Mouse (Mus musculus) forebrain, postnatal 0 days (tissue): ENCODE results near the gene H2afv. TPM values are rescaled to one million over a fixed set of nuclear protein-coding genes. Genes with fewer than 3 reads are reported as not detected.
A peak's percentile ranks its signal among the peaks of the same experiment; 100 is the strongest.

ENCODE experiments used
- ATAC-seq: fragments of 200-750 bp; cut with Nextera tagmentation; 2 replicates; pipeline ENCODE4 v1.8.0; 2017; ENCODE audit warnings: mild to moderate bottlenecking, moderate library complexity
- DNase-seq: peaks from one replicate; pipeline ENCODE4 v3.0.0-alpha.2; 2015
- H3K27ac ChIP-seq: fragments of 300-500 bp; sonication (generic); 2 replicates; pipeline ENCODE4 v1.5.1; 2014; ENCODE audit warnings: low read depth, mild to moderate bottlenecking, antibody characterized with exemption, low read length, moderate library complexity, mixed read lengths
- H3K27me3 ChIP-seq: fragments of 300-500 bp; sonication (generic); 2 replicates; pipeline ENCODE4 v1.6.1; 2014; ENCODE audit warnings: mild to moderate bottlenecking, low read length, mixed read lengths; ENCODE audit not compliant: insufficient read depth
- H3K36me3 ChIP-seq: fragments of 300-500 bp; sonication (generic); 2 replicates; pipeline ENCODE4 v1.6.1; 2014; ENCODE audit warnings: mild to moderate bottlenecking, moderate library complexity; ENCODE audit not compliant: insufficient read depth
- H3K4me1 ChIP-seq: fragments of 300-500 bp; sonication (generic); 2 replicates; pipeline ENCODE4 v1.6.1; 2014; ENCODE audit warnings: antibody characterized with exemption; ENCODE audit not compliant: insufficient read depth
- H3K4me2 ChIP-seq: fragments of 300-500 bp; sonication (generic); 2 replicates; pipeline ENCODE4 v1.6.1; 2014; ENCODE audit warnings: low read depth, mild to moderate bottlenecking, moderate library complexity
- H3K4me3 ChIP-seq: fragments of 300-500 bp; sonication (generic); 2 replicates; pipeline ENCODE4 v1.5.1; 2014; ENCODE audit warnings: low read depth, low read length, mixed read lengths
- H3K9ac ChIP-seq: fragments of 300-500 bp; sonication (generic); 2 replicates; pipeline ENCODE4 v1.6.1; 2014; ENCODE audit warnings: mild to moderate bottlenecking
- H3K9me3 ChIP-seq: fragments of 300-500 bp; sonication (generic); 2 replicates; pipeline ENCODE4 v1.6.1; 2016; ENCODE audit warnings: low read length
- CTCF ChIP-seq: sonication (generic); IDR thresholded peaks from 2 replicates; pipeline ENCODE4 v1.5.1; 2016; ENCODE audit warnings: antibody characterized with exemption, control low read depth, low read depth
- WGBS: fragments of 180-500 bp; shearing (Covaris S2); extraction: QIAGEN DNeasy Blood & Tissue Kit; methylation state at CpG from one replicate; pipeline ENCODE4 v1.1.7; 2014; 5-methylcytosine and 5-hydroxymethylcytosine counted together
- microRNA-seq, 2 experiments: library from miRNA; unstranded; fragments of <30 nt; microRNA quantifications; one replicate each; pipeline ENCODE4; 2016
- polyA plus RNA-seq: library from polyadenylated mRNA; unstranded; fragments of >200 nt; fragmentation: Nextera tagmentation; extraction: Ambion mirVana; gene quantifications from 2 replicates; pipeline ENCODE4 v1.2.1, GENCODE M21; 2015
- total RNA-seq: library from RNA; depleted of rRNA; stranded (reverse); fragments of >200 nt; gene quantifications from 2 replicates; pipeline ENCODE4 v1.2.3, GENCODE M21; 2014; rRNA removed

Gene H2afv
- total and polyA plus RNA-seq, 2 experiments from 2014 or later, result 55.3 to 185 TPM

DNA sequence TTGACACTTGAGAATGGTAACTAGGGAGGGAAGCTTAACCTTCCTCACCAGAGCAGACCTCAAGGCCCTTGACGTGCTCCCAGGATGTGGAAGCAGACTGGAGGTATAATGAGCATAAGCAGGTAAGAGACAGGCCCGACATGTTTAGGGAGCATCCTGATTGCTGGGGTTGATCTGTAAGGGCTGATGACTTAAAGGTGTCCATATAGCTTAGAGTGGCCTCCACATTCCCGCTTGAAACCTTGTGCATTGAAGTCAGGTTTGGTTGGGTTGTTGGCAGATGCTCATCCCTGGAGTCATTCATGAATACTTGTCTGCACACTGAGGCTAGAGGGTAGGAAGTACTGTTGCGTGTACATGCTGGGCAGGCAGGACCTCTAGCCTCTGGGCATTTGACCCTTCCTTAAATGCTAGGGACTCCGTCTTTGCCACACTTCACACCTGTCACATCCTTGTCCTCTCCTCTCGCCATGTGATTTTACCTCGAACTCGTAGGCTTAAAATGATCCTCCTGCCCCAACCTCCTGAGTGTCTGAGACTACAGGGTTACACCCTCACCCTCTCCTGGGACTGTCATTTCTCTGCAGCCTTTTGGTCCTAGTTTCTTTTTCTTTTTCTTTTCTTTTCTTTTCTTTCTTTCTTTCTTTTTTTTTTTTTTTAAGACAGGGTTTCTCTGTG lies 53.7 kb downstream of the H2afv start:
- Histone ChIP-seq H3K4me1 (peaks cover 15% of the 10 kb centered on the region; the same call in 1 of the 2 replicates), H3K36me3 (peaks cover 26% of the 10 kb centered on the region), H3K27me3 (no peaks in the 10 kb centered on the region), H3K9me3 (no peaks in the 10 kb centered on the region), H3K4me2 (peak overlapping the region; percentile 72), H3K4me3 (peak overlapping the region; percentile 94), H3K27ac (no peak overlapping the region), H3K9ac (peak overlapping the region; percentile 98)
- 81% methylated on average over 8 of the region's 8 CpGs for WGBS
- TF ChIP-seq CTCF, result no peak
- DNase-seq (no peak), ATAC-seq (no peak)

DNA sequence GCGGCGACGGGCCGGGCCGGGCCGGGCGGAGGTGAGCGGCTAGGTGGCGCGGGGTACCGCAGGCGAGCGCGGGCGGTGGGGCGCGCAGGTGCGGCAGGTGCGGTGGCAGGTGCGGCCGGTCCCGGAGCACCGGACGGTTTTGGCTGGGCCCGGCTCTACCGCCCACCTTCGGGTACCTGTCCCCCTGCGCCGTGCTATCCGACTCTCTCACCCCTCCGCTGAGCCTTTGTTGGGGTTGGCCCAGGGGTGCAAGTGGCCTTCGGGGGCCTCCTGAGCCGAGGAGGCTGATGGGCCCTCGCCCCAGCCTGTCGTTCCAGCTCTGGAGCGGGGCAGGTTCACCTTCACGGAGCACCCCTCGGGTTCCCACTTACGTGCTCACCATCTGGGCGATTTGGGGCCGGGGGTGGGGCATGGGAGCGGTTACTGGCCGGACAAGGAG lies 54.7 kb downstream of the H2afv start:
- no peaks in the 10 kb centered on the region for H3K27me3 ChIP-seq
- peak overlapping the region; percentile 98 for H3K9ac ChIP-seq
- TF ChIP-seq CTCF, result no peak
- H3K4me2 ChIP-seq, result peak overlapping the region; percentile 72
- DNase-seq (peak; percentile 45), ATAC-seq (peak; percentile 23; the same call in 1 of the 2 replicates)
- H3K36me3 ChIP-seq, result peaks cover 16% of the 10 kb centered on the region
- H3K4me3 ChIP-seq, result peak overlapping the region; percentile 94
- peaks cover 15% of the 10 kb centered on the region; the same call in 1 of the 2 replicates for H3K4me1 ChIP-seq
- peak overlapping the region; percentile 94 for H3K27ac ChIP-seq
- H3K9me3 ChIP-seq, result no peaks in the 10 kb centered on the region
- WGBS, result 0% methylated on average over 24 of the region's 43 CpGs

DNA sequence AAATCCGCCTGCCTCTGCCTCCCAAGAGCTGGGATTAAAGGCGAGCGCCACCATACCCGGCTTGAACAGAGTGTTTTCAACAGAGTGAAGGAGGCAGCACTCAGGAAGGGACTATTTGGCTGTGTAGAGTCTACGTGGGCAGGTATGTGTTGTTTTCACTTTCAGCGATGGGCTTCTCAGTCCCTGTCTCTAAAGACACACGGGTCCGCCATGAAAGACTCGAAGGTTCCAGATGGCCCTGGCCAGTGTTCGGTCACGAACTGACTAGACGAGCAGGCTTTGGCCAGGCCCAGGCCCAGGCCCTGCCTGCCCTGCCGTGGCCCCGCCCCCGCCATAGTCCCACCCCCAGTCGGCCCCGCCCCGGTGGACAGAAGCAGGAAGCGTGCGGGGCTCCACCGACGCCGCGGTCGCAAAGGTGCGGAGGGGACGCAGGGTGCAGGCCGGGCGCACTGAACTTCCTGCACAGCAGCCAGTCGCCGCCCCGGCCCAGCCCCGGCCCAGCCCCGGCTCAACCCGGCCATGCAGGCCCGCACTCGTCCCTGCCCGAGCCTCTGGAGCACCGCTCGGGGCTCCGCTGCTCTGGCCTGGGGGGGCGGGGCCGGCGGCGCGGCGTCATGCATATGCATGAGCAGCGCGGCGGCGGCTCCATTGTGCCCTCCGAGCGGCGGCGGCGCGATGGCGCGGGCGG lies 55.4 kb downstream of the H2afv start, which contains the start of gene Zmiz2:
TSS of gene Zmiz2 (plus strand) at position 349 of the 688 bp plus-strand sequence.
- peak; percentile 98 for ATAC-seq
- 7% methylated on average over 47 of the region's 60 CpGs for WGBS

DNA sequence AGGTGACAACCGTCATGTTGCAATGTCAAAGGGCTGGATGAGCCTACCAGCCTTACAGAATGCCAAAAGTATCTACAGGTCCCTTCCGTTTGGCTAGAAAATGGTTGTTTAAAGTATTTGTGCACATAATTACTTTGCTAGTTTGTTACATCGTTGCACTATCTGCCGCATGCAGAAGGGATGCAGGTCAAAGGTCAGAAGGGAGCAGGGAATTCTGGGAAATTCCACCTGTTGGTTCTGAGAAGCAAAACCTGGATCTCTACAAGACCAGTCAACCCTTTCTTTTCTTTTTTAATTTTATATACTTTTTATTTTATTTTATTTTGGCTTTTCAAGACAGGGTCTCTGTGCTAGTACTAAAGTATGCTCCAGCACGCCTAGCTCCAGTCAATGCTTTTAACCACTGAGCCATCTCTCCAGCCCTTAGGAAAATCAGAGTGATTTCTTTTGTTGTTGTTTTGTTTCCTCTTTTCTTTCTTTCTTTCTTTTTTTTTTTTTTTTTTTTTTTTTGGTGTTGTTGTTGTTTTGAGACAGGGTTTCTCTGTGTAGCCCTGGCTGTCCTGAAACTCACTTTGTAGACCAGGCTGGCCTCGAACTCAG lies 56.0 kb downstream of the H2afv start:
- H3K36me3 ChIP-seq, result peaks cover 9% of the 10 kb centered on the region; the same call in 1 of the 2 replicates
- no peaks in the 10 kb centered on the region for H3K27me3 ChIP-seq
- H3K4me2 ChIP-seq, result 0 out of 2 replicates have a peak overlapping the region, but pooled peaks have one; percentile 72
- ATAC-seq, result no peak
- H3K4me1 ChIP-seq, result peaks cover 15% of the 10 kb centered on the region; the same call in 1 of the 2 replicates
- DNase-seq, result no peak
- H3K27ac ChIP-seq, result peak overlapping the region; percentile 94
- no peaks in the 10 kb centered on the region for H3K9me3 ChIP-seq
- H3K9ac ChIP-seq, result peak overlapping the region; percentile 98; the same call in 1 of the 2 replicates
- H3K4me3 ChIP-seq, result peak overlapping the region; percentile 94; the same call in 1 of the 2 replicates
- WGBS, result 91% methylated on average over 6 of the region's 6 CpGs
- TF ChIP-seq CTCF, result no peak

More for the DNA sequence above, 55.4 kb downstream of the H2afv start, which contains the start of gene Zmiz2:
- H3K27me3 ChIP-seq, result no peaks in the 10 kb centered on the region
- peak within 1 kb of the TSS; percentile 94 for H3K4me3 ChIP-seq
- peaks cover 10% of the 10 kb centered on the region; the same call in 1 of the 2 replicates for H3K36me3 ChIP-seq
- H3K4me2 ChIP-seq, result peak within 1 kb of the TSS; percentile 72
- no peak for TF ChIP-seq CTCF
- H3K4me1 ChIP-seq, result peaks cover 15% of the 10 kb centered on the region; the same call in 1 of the 2 replicates
- DNase-seq, result peak; percentile 95
- no peaks in the 10 kb centered on the region for H3K9me3 ChIP-seq
- H3K9ac ChIP-seq, result peak within 1 kb of the TSS; percentile 98
- peak within 1 kb of the TSS; percentile 94 for H3K27ac ChIP-seq

DNA sequence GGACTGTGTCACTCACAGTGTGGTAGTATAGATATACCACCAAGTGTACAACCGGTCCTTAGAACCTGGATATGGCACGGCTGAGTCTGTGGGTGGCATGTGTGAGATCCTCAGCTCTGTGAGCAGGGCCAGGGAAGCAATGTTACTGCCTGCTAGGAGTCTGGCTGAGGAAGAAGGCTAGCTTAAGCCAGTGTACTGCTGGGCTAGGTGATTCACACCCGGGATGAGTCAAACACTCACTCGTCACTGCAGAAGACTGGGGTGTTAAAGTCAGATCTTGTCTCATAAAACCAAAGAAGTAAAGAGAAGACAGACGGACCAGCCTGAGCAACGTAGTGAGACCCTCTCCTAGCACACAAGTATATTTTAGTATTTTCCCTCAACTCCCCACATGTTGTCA lies 63.3 kb downstream of the H2afv start:
- Histone ChIP-seq H3K4me1 (no peaks in the 10 kb centered on the region), H3K4me2 (no peak overlapping the region), H3K4me3 (no peak overlapping the region), H3K27ac (no peak overlapping the region), H3K27me3 (no peaks in the 10 kb centered on the region), H3K9me3 (no peaks in the 10 kb centered on the region), H3K9ac (no peak overlapping the region), H3K36me3 (no peaks in the 10 kb centered on the region)
- no peak for TF ChIP-seq CTCF
- no peak for DNase-seq
- no peak for ATAC-seq
- WGBS, result 91% methylated on average over 6 of the region's 6 CpGs

Small RNA genes within 50 kb of the gene (microRNA-seq; reads per million reads assigned to microRNA genes)
- gene Gm22123, result 0 to 0.12 reads per million in 2 experiments
- 1.1 to 3.5 reads per million in 2 experiments for gene Mir7651

Other genes starting within 250 kb of the H2afv start
- gene A730071L15Rik, start 244.4 kb downstream of the H2afv start, total RNA-seq, result 0.15 and 0.29 TPM in 2 replicates
- gene A730071L15Rik, start 244.4 kb downstream of the H2afv start, polyA plus RNA-seq, result 0.44 and 0.47 TPM in 2 replicates
- 57.2 and 61.6 TPM in 2 replicates for gene Nudcd3, start 244.0 kb downstream of the H2afv start, total RNA-seq
- gene Nudcd3, start 244.0 kb downstream of the H2afv start, polyA plus RNA-seq, result 60.9 and 70.7 TPM in 2 replicates
- gene Npc1l1, start 214.3 kb downstream of the H2afv start, total RNA-seq, result not detected in 2 replicates
- not detected in 2 replicates for gene Npc1l1, start 214.3 kb downstream of the H2afv start, polyA plus RNA-seq
- gene Ddx56, start 176.7 kb downstream of the H2afv start, total RNA-seq, result 70.4 and 76.9 TPM in 2 replicates
- 65.7 and 71.3 TPM in 2 replicates for gene Ddx56, start 176.7 kb downstream of the H2afv start, polyA plus RNA-seq
- gene Tmed4, start 169.6 kb downstream of the H2afv start, total RNA-seq, result 67.9 and 70.4 TPM in 2 replicates
- 95.0 and 95.5 TPM in 2 replicates for gene Tmed4, start 169.6 kb downstream of the H2afv start, polyA plus RNA-seq
- gene Ogdh, start 152.8 kb downstream of the H2afv start, total RNA-seq, result 75.8 and 97.4 TPM in 2 replicates
- gene Ogdh, start 152.8 kb downstream of the H2afv start, polyA plus RNA-seq, result 107 and 124 TPM in 2 replicates
- gene Zmiz2, start 55.4 kb downstream of the H2afv start, total RNA-seq, result 109 and 129 TPM in 2 replicates
- gene Zmiz2, start 55.4 kb downstream of the H2afv start, polyA plus RNA-seq, result 38.1 and 43.8 TPM in 2 replicates
- gene Ppia, start 29.0 kb downstream of the H2afv start, total RNA-seq, result 3,025 and 4,002 TPM in 2 replicates
- 5,423 and 7,006 TPM in 2 replicates for gene Ppia, start 29.0 kb downstream of the H2afv start, polyA plus RNA-seq
- 49.9 and 53.5 TPM in 2 replicates for gene Purb, start 31.5 kb upstream of the H2afv start, total RNA-seq
- 10.9 and 18.6 TPM in 2 replicates for gene Purb, start 31.5 kb upstream of the H2afv start, polyA plus RNA-seq
- 0.23 and 0.90 TPM in 2 replicates for gene Myo1g, start 76.5 kb upstream of the H2afv start, total RNA-seq
- gene Myo1g, start 76.5 kb upstream of the H2afv start, polyA plus RNA-seq, result 0.24 and 0.75 TPM in 2 replicates
- 58.9 and 65.6 TPM in 2 replicates for gene Ccm2, start 102.4 kb upstream of the H2afv start, total RNA-seq
- gene Ccm2, start 102.4 kb upstream of the H2afv start, polyA plus RNA-seq, result 84.0 and 84.7 TPM in 2 replicates
- 69.4 and 75.6 TPM in 2 replicates for gene Nacad, start 161.6 kb upstream of the H2afv start, total RNA-seq
- gene Nacad, start 161.6 kb upstream of the H2afv start, polyA plus RNA-seq, result 46.4 and 61.3 TPM in 2 replicates
- 32.2 and 41.9 TPM in 2 replicates for gene Tbrg4, start 181.6 kb upstream of the H2afv start, total RNA-seq
- gene Tbrg4, start 181.6 kb upstream of the H2afv start, polyA plus RNA-seq, result 30.9 and 31.6 TPM in 2 replicates
- not detected in 2 replicates for gene Wap, start 194.2 kb upstream of the H2afv start, total RNA-seq
- not detected in 2 replicates for gene Wap, start 194.2 kb upstream of the H2afv start, polyA plus RNA-seq
- gene Ramp3, start 214.1 kb upstream of the H2afv start, total RNA-seq, result 12.9 and 21.1 TPM in 2 replicates
- gene Ramp3, start 214.1 kb upstream of the H2afv start, polyA plus RNA-seq, result 17.6 and 20.0 TPM in 2 replicates